Mouse (Mus musculus) ovary, postnatal 10 days (tissue): ENCODE results near the gene Cacna1c.

Experiments used
- DNase-seq: peaks from one replicate; pipeline ENCODE4 v3.0.0; 2022; ENCODE audit warnings: low spot score

Gene Cacna1c

DNA sequence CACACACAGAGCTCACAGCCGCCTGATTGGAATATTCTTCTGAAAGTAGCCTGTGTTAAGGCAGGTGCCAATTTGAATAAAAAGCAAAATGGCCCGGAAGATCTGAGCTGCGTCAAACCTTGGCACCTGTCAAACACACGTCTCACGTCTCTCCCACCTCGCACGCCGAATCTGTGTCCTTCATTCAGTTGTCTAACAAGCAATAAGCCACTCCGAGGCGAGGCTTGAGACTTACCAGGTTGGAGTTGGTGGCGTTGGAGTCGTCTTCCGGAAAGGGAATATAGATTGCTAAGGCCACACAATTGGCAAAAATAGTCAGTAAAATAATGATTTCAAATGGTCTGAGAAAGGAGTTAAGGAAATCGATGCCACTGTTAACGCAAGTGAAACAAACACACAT lies 143.9 kb downstream of the Cacna1c start:
- no peak for DNase-seq

DNA sequence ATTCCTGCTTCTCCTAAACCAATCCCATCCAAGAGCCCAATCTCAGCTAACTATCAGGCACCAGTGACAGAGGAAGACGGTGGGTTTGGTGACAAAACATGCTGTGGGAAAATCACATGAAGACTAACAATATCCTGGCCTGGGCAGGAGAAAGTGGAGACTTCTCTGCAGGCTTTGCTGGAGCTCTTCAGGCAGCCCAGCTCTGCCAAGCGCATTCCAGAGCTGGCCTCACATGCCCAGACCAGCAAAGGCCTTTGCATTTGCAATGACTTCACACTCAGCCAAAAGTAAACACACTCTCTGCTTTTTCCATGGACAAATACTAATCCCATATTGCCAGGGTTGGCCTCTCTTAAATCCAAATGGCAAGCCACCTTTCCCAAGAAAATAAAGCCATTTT lies 144.5 kb downstream of the Cacna1c start:
- DNase-seq = no peak

DNA sequence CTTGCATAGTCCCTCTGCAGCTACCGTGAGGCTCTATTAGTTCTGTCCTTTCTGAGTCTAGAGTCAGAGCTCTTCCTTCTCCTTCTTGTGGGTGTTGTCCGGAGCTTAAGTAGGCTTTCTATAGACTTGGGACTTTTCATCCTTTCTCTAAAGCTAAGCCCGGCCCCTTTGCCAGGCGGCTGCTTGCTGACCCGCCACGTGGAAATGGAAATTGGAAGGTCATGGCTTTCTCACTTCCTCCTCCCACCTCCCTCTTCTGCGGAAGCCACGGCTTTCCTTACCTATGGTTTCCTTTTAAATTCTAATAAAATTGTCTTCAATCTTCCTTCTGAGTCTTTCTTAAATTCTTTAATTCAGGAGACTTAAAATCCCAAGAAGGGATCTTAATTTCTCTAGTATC lies 148.9 kb downstream of the Cacna1c start:
- no peak for DNase-seq

DNA sequence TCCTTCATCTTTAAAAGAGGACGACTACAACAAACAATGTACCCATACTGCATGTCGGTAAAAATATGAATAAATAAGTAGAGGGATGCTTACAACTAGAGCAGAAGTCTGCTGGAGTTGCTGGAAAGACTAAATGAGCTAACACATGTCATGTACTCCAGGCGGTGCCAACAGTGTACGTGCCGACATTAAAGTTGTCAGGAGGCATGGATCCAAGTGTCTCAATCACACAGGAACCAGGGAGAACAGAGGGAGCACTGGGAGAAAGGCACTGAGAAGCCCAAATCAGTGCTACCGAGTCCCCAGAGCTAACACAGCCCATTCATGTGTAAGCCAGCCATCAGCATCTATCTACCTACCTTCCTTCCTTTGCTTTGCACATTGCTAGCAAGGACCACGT lies 150.7 kb downstream of the Cacna1c start:
- DNase-seq = no peak

DNA sequence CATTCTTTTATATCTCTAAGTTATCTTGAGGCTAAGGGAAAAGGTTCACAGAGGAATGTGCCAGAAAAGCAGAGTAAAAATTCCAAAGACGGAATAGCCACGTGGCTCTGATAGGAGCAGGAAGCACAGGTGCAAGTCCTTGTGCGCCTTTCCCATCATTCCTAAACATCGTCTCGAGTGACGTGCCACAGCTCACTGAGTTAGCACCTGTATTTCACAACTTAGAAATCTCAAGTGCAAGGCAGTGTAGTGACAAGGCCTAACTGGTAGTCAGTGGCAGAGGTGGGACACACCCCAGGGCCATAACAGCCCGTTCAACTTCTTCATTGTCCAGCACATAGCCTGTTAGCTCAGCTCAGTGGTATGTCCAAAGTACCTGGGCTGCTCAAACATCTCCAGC lies 152.1 kb downstream of the Cacna1c start:
- DNase-seq = no peak

DNA sequence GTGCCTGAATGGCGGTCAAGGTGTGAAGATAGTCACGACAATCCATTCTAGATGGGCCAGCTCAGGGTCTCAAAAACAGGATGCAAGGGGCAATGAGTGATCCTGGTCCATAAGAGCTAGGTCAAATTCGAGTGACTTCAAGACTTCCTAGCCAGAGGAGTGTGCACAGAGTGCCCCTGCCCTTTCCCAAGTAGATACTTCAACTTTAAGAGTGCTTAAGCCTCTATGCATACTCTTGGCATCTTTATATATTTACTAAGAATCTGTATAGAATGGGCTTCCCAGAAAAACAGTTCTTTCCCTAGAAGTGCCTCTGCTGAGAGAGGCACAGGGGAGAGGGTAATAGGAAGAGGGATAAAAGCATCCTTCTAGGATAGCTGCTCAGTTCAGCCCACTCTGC lies 153.4 kb downstream of the Cacna1c start:
- DNase-seq = no peak

DNA sequence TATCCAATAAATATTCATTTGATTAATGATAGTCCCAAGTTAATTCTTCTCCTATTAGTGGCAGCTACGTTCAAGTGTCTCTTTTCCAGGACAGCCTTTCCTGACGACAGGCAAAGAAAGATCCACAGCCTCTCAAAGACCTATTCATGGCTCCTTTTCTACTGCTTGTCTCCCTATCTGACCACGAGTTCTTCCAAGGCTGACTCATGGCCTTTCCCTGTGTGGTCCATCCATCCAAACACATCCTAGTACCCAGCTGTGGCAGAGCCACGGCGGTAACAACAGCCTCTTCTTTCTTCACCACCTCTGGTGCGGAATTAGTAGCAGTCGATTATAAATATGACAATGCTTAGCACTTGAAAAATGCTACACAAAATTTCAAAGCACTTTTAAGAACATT lies 155.3 kb downstream of the Cacna1c start:
- DNase-seq = no peak

DNA sequence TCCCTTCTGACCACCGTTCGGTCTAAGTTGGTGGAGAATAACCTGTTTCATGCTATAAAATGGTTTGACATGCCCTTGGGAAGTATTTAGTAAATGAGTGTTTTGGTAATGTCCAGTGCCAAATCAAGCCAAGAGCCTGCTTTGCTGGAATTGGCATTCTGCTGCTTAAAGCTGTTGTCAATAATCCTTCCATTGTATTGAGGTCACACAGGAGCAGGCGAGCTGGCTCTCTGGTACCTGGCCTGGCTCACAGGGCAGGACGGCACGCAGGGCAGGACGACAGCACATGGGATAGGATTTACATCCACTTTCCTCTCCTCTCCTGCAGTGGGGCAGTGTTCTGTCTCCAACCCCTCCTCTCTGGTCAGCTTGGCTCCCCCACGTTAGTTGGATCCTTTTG lies 156.4 kb downstream of the Cacna1c start:
- no peak for DNase-seq

DNA sequence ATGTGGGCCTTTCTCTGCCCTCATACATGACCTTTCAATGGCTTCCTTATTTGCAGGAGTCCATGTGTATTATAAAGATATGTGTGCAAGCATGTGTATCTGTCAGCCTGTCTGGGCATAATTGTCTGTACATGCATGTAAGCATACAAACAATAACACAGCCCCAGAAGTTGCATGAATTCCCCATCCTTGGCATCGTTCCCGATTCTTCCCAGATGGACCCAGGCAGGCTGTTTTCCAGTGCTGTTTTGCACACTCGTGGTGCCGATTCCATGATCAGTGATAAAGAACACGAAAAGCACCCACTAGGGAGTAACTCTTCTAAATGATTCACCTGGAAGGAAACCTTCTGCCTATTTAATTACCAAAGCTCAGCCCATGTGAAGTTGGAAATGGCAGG lies 156.9 kb downstream of the Cacna1c start:
- DNase-seq = no peak

DNA sequence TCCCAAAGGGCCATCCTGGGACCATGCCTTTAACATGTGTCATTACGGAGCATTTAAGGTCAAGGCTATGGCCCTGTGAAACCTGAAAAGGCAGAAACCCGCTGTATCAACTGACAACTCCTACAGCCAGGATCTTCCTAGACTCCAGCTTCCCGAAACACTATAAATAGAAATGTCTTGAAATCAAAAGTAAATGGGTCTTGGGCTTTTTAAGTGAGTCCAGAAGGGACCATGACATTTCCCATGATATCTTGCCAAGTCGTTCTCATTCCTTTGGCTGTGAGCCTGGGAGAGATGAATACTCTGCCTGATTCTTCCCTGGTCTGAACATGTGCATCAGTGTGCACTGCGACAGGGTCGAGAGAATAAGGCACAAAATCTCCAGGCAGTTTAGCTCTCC lies 158.4 kb downstream of the Cacna1c start:
- DNase-seq = no peak

DNA sequence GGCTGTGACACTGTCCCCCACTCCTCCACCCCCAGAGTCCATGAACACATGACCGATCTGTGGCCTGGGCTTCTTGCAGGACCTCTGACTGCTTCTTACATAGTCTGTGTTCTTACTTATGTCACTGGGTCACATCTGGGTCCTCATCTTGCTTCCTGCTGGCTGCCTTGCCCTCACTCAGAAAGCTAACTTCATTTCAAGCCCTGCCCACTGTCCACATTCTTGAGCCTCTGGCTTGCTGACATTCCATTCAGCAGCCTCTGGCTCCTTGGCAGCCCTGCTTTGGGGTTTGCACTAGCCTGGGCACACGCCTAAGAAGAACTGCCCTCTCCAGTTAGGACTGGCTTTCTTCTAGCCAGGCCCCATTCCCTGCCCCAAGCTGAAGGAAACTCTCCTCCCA lies 159.2 kb downstream of the Cacna1c start:
- no peak for DNase-seq

DNA sequence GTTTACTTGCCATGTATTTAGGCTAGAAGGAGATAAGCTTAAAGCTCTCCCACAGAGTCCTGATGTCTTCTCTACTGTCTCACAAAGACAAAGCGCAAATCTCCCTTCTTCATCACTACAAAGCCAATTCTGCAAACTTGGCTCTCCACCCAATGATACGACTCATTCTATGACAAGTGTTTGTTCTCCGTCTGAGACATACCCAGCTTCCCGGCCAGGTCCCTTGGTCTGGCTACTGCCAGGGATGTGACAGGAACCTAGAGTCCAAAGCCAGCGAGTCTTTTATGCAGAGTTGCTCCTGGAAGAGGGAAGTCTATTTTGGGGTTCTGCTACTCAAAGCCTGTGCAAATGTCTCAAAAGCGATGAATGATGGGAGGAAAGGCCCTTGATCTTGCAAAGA lies 160.9 kb downstream of the Cacna1c start:
- DNase-seq = no peak

DNA sequence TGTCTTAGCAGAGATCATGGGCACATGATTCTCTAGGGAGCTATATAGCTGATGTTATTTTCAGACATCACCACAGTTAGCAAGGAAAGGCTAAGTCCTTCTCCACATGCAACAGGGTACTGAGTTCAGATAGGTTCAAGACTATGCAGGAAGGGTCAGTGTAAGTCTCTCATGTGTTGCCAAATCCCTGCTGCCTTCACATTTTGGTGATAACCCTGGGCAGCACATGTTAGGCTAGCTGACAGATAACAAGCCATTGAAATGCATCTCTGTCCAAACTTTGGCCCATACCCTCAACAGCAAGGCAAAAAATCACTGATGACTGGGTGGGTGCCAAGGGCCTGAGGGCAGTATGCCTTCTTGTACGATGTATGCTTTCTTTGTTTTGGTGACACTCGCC lies 161.3 kb downstream of the Cacna1c start:
- no peak for DNase-seq

DNA sequence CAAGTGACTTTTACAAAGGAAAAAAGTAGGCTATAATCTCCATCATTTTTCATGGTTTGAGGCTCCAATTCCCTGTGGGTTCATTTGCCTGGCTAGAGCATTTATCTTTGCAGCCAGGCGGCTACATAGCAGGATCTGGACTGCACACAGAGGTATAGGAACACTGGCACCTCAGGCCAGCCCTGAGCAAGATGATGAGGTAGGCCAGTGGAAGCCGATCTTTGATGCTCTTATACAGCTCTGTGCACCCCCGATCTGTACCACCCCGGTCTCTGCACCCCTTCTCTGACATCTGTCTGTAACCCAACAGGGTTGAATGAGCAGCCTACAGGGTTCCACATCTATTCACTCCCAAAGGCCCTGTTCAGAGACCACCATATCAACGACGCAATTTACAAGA lies 168.3 kb downstream of the Cacna1c start:
- DNase-seq = no peak

DNA sequence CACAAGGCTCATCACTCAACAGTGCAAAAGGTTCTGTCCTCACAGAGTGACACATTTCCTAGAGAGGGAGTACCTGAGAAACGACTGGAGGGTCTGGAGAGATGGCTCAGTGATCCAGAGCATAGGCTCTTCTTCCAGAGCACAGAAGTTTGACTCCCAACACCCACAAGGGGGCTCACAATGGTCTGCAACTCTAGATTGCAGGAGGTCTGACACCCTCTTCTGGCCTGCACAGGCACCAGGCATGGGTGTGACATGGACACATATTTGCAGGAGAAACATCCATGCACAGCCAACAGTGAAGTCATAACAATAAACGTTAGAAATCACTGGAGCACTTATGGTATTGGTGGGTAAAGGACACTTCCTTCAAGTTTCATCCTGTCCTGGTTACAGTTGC lies 173.4 kb downstream of the Cacna1c start:
- DNase-seq = no peak

DNA sequence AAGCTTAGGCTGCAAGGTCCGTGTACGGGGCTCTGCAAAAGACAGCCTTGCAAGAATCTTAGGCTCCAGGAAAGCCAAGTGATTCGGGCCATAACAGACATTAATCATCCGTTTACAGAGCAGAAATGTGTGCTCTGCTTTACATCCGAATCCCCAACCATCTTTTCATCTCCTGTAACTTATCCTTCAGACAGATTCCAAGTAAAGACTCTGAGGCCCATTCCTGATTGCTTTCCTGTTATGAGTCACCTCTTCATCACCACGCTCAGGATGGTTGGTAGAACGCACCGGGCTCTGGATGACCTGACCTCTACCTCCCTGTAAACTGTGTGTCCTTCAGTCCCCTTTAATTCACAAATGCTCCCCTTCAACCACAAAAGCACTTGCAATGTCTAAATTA lies 175.0 kb downstream of the Cacna1c start:
- DNase-seq = no peak

DNA sequence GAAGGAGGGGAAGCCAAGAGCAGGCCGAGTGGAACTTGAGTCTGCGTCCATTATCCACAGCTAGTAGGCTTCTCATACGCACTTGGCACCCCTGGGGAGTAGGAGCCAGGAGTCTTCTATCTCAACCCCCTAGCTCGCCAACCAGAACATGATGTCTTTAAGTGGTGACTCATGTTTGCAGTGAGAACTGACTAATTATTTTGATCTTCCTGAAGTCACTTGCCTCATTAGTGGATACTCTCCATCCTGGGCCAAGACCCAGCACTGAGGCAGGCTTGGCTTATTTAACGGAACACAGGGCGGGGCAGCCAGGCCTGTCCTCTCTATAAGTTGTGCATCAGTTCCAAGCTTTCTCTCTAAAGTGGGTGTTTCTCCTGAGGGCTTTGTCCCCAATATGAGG lies 177.3 kb downstream of the Cacna1c start:
- DNase-seq = no peak

DNA sequence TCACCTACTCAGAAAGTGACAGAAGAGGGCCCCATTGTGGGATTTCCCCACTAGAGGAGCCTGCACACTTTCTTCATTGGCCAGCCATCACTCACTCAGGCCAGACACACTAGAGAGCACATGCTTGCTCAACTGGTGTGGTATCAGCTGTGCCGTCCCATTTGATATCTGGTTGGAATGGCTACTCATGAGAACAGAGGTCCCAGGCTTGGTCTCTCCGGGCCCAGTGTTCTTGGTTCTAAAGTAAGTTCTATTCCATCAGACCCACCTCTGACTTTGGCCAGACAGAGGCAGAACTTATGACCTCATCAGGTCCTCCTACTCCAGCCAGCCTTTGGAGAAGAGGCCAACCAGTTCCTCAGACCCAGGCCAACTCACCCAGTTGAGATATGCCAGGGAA lies 178.0 kb downstream of the Cacna1c start:
- no peak for DNase-seq

DNA sequence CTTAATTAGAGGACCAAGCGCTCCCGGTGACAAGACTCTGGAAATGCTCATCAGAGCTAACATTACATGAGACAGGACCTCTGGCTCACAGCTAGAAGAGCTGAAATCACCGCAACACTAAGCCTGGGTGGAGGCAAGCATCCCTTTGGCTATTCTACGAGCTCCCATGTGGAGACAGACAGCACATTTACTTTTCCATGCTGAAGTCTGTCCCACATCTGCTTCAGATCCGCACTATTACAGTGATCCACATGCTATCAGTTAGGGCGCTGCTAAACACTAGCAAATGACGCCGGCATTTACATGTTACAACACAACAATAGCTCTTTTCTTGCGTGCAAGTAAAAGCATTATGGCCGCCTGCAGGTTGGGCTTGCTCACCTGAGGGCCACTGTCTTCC lies 178.7 kb downstream of the Cacna1c start:
- no peak for DNase-seq

DNA sequence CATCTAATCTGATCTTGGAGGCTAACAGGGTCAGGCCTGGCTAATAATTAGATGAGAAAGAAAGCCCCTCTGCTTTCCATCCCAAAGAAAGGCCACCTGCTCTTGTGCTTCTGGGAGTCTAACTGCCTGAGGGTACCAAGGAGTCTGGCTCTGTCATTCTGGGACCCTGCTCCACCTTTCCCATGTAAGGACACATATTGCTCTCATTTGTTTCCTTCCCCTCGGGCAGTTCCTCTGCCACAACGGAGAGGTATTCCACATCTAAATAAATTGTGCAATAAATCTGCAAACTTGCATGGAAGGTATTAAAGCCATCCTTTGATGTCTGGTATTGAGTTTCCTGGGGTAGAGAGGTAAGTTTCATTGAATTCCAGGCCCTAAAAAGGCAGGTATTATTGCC lies 180.9 kb downstream of the Cacna1c start:
- no peak for DNase-seq

DNA sequence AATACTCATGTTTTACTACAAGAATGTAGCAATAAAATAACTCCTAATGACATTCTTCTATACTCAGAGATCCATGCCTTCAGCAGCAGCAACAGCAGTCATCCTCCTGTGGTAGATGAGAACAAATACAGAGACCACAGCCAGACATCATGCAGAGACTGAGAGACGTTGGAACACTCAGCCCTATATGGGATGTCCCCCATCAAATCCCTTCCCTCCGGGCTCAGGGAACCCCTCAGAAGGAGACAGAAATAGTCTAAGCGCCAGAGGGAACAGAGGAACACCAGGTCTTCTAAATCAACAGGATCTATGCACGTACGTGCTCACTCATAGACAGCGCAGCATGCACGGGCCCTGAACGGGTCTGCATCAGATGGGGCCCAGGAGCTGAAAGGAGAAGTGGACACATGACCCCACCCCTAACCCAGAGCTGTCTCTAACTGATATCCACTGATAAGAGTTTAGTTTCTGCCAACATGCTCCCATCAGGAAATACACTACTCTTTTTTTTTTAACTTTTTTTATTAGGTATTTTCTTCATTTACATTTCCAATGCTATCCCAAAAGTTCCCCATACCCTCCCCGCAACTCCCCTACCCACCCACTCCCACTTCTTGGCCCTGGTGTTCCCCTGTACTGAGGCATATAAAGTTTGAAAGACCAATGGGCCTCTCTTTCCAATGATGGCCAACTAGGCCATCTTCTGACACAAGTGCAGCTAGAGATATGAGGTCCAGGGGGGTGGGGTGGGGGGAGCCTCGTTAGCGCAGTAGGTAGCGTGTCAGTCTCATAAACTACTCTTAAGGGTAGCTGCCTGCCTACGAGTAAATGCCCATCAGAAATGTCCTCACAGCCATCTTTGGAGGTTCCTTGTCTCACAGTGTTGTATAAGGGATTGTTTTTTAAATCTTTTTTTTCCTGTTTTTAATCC lies 182.8 kb downstream of the Cacna1c start:
- no peak for DNase-seq

DNA sequence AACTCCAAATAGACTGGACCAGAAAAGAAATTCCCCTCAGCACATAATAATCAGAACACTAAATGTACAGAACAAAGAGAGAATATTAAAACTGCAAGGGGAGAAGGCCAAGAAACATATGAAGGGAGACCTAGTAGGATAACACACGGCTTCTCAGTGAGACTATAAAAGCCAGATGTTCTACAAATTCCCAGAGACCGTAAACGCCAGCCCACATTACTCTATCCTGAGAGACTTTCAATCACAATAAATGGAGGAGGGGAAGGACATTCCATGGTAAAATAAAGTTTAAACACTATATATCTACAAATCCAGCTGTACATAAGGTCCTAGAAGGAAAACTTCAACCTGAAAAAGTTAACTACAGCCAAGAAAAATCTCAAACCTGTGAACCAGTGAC lies 185.3 kb downstream of the Cacna1c start:
- DNase-seq = no peak

DNA sequence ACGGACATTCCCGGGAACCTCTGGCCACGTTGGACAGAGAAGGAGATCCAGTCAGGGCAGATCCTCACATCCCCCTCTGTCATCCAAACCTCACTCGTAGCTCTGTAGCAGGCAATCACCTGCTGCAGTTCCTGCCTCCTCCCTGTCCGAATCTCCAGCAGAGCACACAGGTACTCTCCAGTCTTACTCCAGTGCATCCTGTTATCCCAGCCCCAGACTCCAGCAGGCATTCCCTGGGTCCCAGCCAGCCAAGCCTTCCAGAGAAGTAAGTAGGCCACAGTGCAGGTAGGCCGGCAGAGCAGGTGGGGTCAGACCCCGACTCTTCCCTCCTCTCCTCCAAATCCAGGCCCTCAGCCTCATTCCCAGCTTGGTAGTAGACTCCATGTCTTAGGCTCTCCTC lies 186.7 kb downstream of the Cacna1c start:
- no peak for DNase-seq

DNA sequence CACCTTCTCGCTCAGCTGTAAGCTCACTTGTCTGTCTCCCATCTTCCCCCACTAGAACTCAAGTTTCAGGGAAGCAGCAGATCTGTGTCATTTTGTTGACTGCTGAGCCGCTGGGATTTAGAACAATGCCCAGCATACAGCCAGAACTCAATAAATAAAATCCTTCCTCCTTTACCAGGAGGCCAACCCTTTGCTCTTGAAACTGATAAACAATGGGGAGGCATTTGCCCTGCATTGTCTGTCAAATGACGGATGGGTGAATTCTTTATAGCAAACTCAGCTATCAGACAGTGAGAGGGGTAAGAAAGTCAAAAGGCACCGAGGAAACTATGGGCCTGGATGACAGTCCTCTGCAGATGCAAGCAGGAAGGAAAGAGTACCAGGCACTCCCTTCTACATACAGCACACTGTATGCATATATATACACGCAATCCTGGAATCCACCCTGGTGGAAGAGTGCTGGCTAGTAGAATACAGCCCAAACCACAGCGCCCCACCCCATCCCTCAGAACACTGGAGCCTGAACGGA lies 187.5 kb downstream of the Cacna1c start:
- no peak for DNase-seq
